Mouse (Mus musculus) limb, embryonic 13.5 days (tissue): ENCODE data around the gene Limd1. TPM values are rescaled to one million over a fixed set of nuclear protein-coding genes. Genes with fewer than 3 reads are reported as not detected.

Experiments used
- ATAC-seq: fragments of 200-750 bp; cut with Nextera tagmentation; 2 replicates; pipeline ENCODE4 v1.8.0; 2017; ENCODE audit warnings: low read depth, moderate number of reproducible peaks, moderate TSS enrichment; ENCODE audit not compliant: low FRiP score
- H3K27ac ChIP-seq: fragments of 300-500 bp; sonication (generic); 2 replicates; pipeline ENCODE4 v1.5.1; 2015; ENCODE audit warnings: inconsistent platforms, mild to moderate bottlenecking, moderate library complexity
- H3K27me3 ChIP-seq: fragments of 300-500 bp; sonication (generic); 2 replicates; pipeline ENCODE4 v1.6.1; 2015; ENCODE audit warnings: mild to moderate bottlenecking, inconsistent platforms
- H3K36me3 ChIP-seq: fragments of 300-500 bp; sonication (generic); 2 replicates; pipeline ENCODE4 v1.6.1; 2015; ENCODE audit warnings: inconsistent platforms, mild to moderate bottlenecking, moderate library complexity
- H3K4me1 ChIP-seq: fragments of 300-500 bp; sonication (generic); 2 replicates; pipeline ENCODE4 v1.6.1; 2015; ENCODE audit warnings: inconsistent platforms
- H3K4me2 ChIP-seq: fragments of 300-500 bp; sonication (generic); replicated peaks from 2 replicates; pipeline ENCODE4 v1.6.1; 2015; ENCODE audit warnings: inconsistent platforms, mild to moderate bottlenecking, moderate library complexity
- H3K4me3 ChIP-seq: fragments of 300-500 bp; sonication (generic); 2 replicates; pipeline ENCODE4 v1.5.1; 2015; ENCODE audit warnings: moderate library complexity, mild to moderate bottlenecking, inconsistent platforms
- H3K9ac ChIP-seq: fragments of 300-500 bp; sonication (generic); 2 replicates; pipeline ENCODE4 v1.6.1; 2015; ENCODE audit warnings: mild to moderate bottlenecking, inconsistent platforms
- H3K9me3 ChIP-seq: fragments of 300-500 bp; sonication (generic); 2 replicates; pipeline ENCODE4 v1.6.1; 2016; ENCODE audit warnings: inconsistent platforms
- WGBS: fragments of 180-500 bp; shearing (Covaris S2); methylation state at CpG from one replicate; pipeline ENCODE4 v1.1.7; 2015; 5-methylcytosine and 5-hydroxymethylcytosine counted together
- polyA plus RNA-seq: library from polyadenylated mRNA; unstranded; fragments of >200 nt; fragmentation: Nextera tagmentation; extraction: Ambion mirVana; gene quantifications from 2 replicates; pipeline ENCODE4 v1.2.1, GENCODE M21; 2015

Limd1 gene
- polyA plus RNA-seq, 1 experiment from 2014 or later, result 54.9 TPM

GRCm38 (mm10) chr9:123467141-123467620 is 11.3 kb upstream of the Limd1 start:
- Histone ChIP-seq H3K36me3 (peaks cover 12% of the 10 kb centered on the region), H3K9me3 (no peaks in the 10 kb centered on the region), H3K4me2 (no peak overlapping the region), H3K27me3 (no peaks in the 10 kb centered on the region), H3K9ac (no peak overlapping the region), H3K4me1 (no peaks in the 10 kb centered on the region), H3K27ac (no peak overlapping the region), H3K4me3 (no peak overlapping the region)
- ATAC-seq, result no peak
- 78% methylated on average over 4 of the region's 4 CpGs for WGBS

GRCm38 (mm10) chr9:123468406-123469085 is 10.0 kb upstream of the Limd1 start:
- ATAC-seq, result no peak
- H3K9me3 ChIP-seq, result no peaks in the 10 kb centered on the region
- no peak overlapping the region for H3K4me3 ChIP-seq
- H3K9ac ChIP-seq, result no peak overlapping the region
- no peak overlapping the region for H3K27ac ChIP-seq
- 60% methylated on average over 5 of the region's 5 CpGs for WGBS
- no peak overlapping the region for H3K4me2 ChIP-seq
- H3K27me3 ChIP-seq, result no peaks in the 10 kb centered on the region
- H3K4me1 ChIP-seq, result no peaks in the 10 kb centered on the region
- peaks cover 2% of the 10 kb centered on the region for H3K36me3 ChIP-seq

GRCm38 (mm10) chr9:123469087-123469486 is 9.4 kb upstream of the Limd1 start:
- Histone ChIP-seq H3K9me3 (no peaks in the 10 kb centered on the region), H3K9ac (no peak overlapping the region), H3K4me1 (no peaks in the 10 kb centered on the region), H3K36me3 (no peaks in the 10 kb centered on the region; the same call in none of the 2 replicates), H3K4me3 (no peak overlapping the region), H3K27me3 (no peaks in the 10 kb centered on the region), H3K4me2 (no peak overlapping the region), H3K27ac (no peak overlapping the region)
- ATAC-seq, result no peak

GRCm38 (mm10) chr9:123473377-123473776 is 5.1 kb upstream of the Limd1 start:
- no peak overlapping the region for H3K4me2 ChIP-seq
- H3K27ac ChIP-seq, result peak overlapping the region; percentile 45; the same call in 1 of the 2 replicates
- peaks cover 9% of the 10 kb centered on the region; the same call in 1 of the 2 replicates for H3K4me1 ChIP-seq
- no peaks in the 10 kb centered on the region; the same call in 1 of the 2 replicates for H3K36me3 ChIP-seq
- H3K9me3 ChIP-seq, result no peaks in the 10 kb centered on the region
- ATAC-seq, result no peak
- no peak overlapping the region for H3K4me3 ChIP-seq
- no peaks in the 10 kb centered on the region for H3K27me3 ChIP-seq
- no peak overlapping the region for H3K9ac ChIP-seq

GRCm38 (mm10) chr9:123475569-123475968 is 2.9 kb upstream of the Limd1 start:
- Histone ChIP-seq H3K4me2 (no peak overlapping the region), H3K27me3 (no peaks in the 10 kb centered on the region), H3K27ac (no peak overlapping the region), H3K9me3 (no peaks in the 10 kb centered on the region), H3K4me3 (no peak overlapping the region), H3K9ac (no peak overlapping the region), H3K4me1 (peaks cover 24% of the 10 kb centered on the region), H3K36me3 (peaks cover 6% of the 10 kb centered on the region)
- no peak for ATAC-seq
- 86% methylated on average over 1 of the region's 1 CpGs for WGBS

GRCm38 (mm10) chr9:123478031-123478585 is 398 bp upstream of the Limd1 start:
- peaks cover 24% of the 10 kb centered on the region for H3K36me3 ChIP-seq
- peak overlapping the region; percentile 54 for H3K9ac ChIP-seq
- H3K27me3 ChIP-seq, result no peaks in the 10 kb centered on the region
- under 1% methylated on average over 23 of the region's 29 CpGs for WGBS
- H3K27ac ChIP-seq, result no peak overlapping the region
- H3K4me3 ChIP-seq, result peak overlapping the region; percentile 43
- ATAC-seq, result peak; percentile 77
- H3K9me3 ChIP-seq, result no peaks in the 10 kb centered on the region
- H3K4me2 ChIP-seq, result peak overlapping the region; percentile 95
- peaks cover 49% of the 10 kb centered on the region for H3K4me1 ChIP-seq

GRCm38 (mm10) chr9:123479196-123479669 is 727 bp downstream of the Limd1 start:
- Histone ChIP-seq H3K9me3 (no peaks in the 10 kb centered on the region), H3K27ac (peak overlapping the region; percentile 82; the same call in 1 of the 2 replicates), H3K4me3 (peak overlapping the region; percentile 73), H3K27me3 (no peaks in the 10 kb centered on the region), H3K36me3 (peaks cover 33% of the 10 kb centered on the region), H3K4me1 (peaks cover 56% of the 10 kb centered on the region), H3K4me2 (peak overlapping the region; percentile 95), H3K9ac (peak overlapping the region; percentile 76)
- WGBS, result 20% methylated on average over 17 of the region's 17 CpGs
- 0 out of 2 replicates have a peak, but pooled peaks have one; percentile 26 for ATAC-seq

GRCm38 (mm10) chr9:123479876-123480252 is 1.4 kb downstream of the Limd1 start:
- Histone ChIP-seq H3K4me1 (peaks cover 56% of the 10 kb centered on the region), H3K36me3 (peaks cover 39% of the 10 kb centered on the region), H3K9me3 (no peaks in the 10 kb centered on the region), H3K27me3 (no peaks in the 10 kb centered on the region), H3K9ac (peak overlapping the region; percentile 76), H3K4me2 (peak overlapping the region; percentile 95), H3K27ac (no peak overlapping the region), H3K4me3 (peak overlapping the region; percentile 73)
- WGBS, result 92% methylated on average over 8 of the region's 8 CpGs
- ATAC-seq, result no peak

GRCm38 (mm10) chr9:123480253-123480921 is 1.9 kb downstream of the Limd1 start:
- H3K4me3 ChIP-seq, result peak overlapping the region; percentile 73
- peaks cover 43% of the 10 kb centered on the region for H3K36me3 ChIP-seq
- WGBS, result 80% methylated on average over 18 of the region's 18 CpGs
- no peaks in the 10 kb centered on the region for H3K27me3 ChIP-seq
- H3K4me1 ChIP-seq, result peaks cover 56% of the 10 kb centered on the region
- H3K27ac ChIP-seq, result no peak overlapping the region
- H3K9me3 ChIP-seq, result no peaks in the 10 kb centered on the region
- H3K4me2 ChIP-seq, result peak overlapping the region; percentile 95
- no peak for ATAC-seq
- H3K9ac ChIP-seq, result peak overlapping the region; percentile 76

- Histone ChIP-seq H3K4me3 (peak overlapping the region; percentile 73), H3K4me2 (peak overlapping the region; percentile 95), H3K4me1 (peaks cover 56% of the 10 kb centered on the region), H3K9me3 (no peaks in the 10 kb centered on the region), H3K36me3 (peaks cover 50% of the 10 kb centered on the region), H3K9ac (peak overlapping the region; percentile 76; the same call in 1 of the 2 replicates), H3K27ac (no peak overlapping the region), H3K27me3 (no peaks in the 10 kb centered on the region)
- ATAC-seq, result no peak
- WGBS, result 62% methylated on average over 7 of the region's 7 CpGs
Measured at GRCm38 (mm10) chr9:123481136-123481535, 2.6 kb downstream of the Limd1 start.

GRCm38 (mm10) chr9:123483598-123483997 is 5.1 kb downstream of the Limd1 start:
- H3K4me2 ChIP-seq, result no peak overlapping the region
- ATAC-seq, result no peak
- H3K27me3 ChIP-seq, result no peaks in the 10 kb centered on the region
- H3K9me3 ChIP-seq, result no peaks in the 10 kb centered on the region
- WGBS, result 100% methylated on average over 1 of the region's 1 CpGs
- no peak overlapping the region for H3K27ac ChIP-seq
- H3K4me3 ChIP-seq, result no peak overlapping the region
- peaks cover 61% of the 10 kb centered on the region for H3K4me1 ChIP-seq
- H3K36me3 ChIP-seq, result peaks cover 60% of the 10 kb centered on the region
- no peak overlapping the region for H3K9ac ChIP-seq

GRCm38 (mm10) chr9:123484830-123485229 is 6.3 kb downstream of the Limd1 start:
- Histone ChIP-seq H3K4me2 (no peak overlapping the region), H3K27ac (no peak overlapping the region), H3K4me3 (no peak overlapping the region), H3K27me3 (no peaks in the 10 kb centered on the region), H3K36me3 (peaks cover 60% of the 10 kb centered on the region), H3K4me1 (peaks cover 65% of the 10 kb centered on the region), H3K9me3 (no peaks in the 10 kb centered on the region), H3K9ac (no peak overlapping the region)
- no peak for ATAC-seq
- WGBS, result 95% methylated on average over 3 of the region's 3 CpGs
